Comparison of ENCODE assay signal across 13 mouse cellular contexts in genomic region chr3:53289589-53290219, GRCm38 (mm10).
A peak's percentile ranks its signal among the peaks of the same experiment; 100 is the strongest.
DNase-seq lines count a peak whose midpoint lies in the region; ATAC-seq and TF ChIP-seq lines count a peak whose summit lies in the region.
"Had no signal": no experiment of that assay in that cellular context is flagged by ENCODE, and none has a peak within 500 bp of the region (broad histone marks: within the 10 kb centered on the region; RNA-seq: fewer than 3 reads in every experiment).

No protein-coding gene starts in this region.

- WGBS in hindbrain, embryonic 14.5 days, result 69% methylated on average over 14 of the region's 14 CpGs
- 89% methylated on average over 14 of the region's 14 CpGs for WGBS in hindbrain, embryonic 11.5 days
- WGBS in kidney, postnatal 0 days, result 32% methylated on average over 14 of the region's 14 CpGs
- 31% methylated on average over 14 of the region's 14 CpGs for WGBS in neural tube, embryonic 15.5 days

- H3K27me3 ChIP-seq in hindbrain, embryonic 14.5 days (ENCODE audit: control insufficient read depth, insufficient read depth, low read length), result no peaks in the 10 kb centered on the region
- no peaks in the 10 kb centered on the region for H3K27me3 ChIP-seq in hindbrain, embryonic 11.5 days (ENCODE audit: control insufficient read depth, insufficient read depth, low read length)
- H3K27me3 ChIP-seq in kidney, postnatal 0 days (ENCODE audit: insufficient read depth, low read length), result no peaks in the 10 kb centered on the region
- H3K27me3 ChIP-seq in neural tube, embryonic 15.5 days (replicated peaks), result no peaks in the 10 kb centered on the region
- H3K27me3 ChIP-seq: megakaryocyte, embryonic 14.5 days had no signal

- ATAC-seq in hindbrain, embryonic 14.5 days (ENCODE audit: low FRiP score), result no peak
- ATAC-seq in hindbrain, embryonic 11.5 days (ENCODE audit: low FRiP score), result no peak
- no peak; the same call in 1 of the 2 replicates for ATAC-seq in kidney, postnatal 0 days (replicated peaks; ENCODE audit: low FRiP score, low read depth)
- ATAC-seq in neural tube, embryonic 15.5 days (ENCODE audit: low FRiP score), result peak; percentile 59; the same call in 1 of the 2 replicates
- ATAC-seq in megakaryocyte, adult 5-6 weeks (ENCODE audit: poor library complexity, severe bottlenecking), result no peak
- ATAC-seq: liver, postnatal 0 days had no signal

- TF ChIP-seq CTCF in kidney, postnatal 0 days (IDR thresholded peaks at IDR 0.05; ENCODE audit: low read depth), result no peak

- no peak overlapping the region; the same call in 1 of the 2 replicates for H3K4me2 ChIP-seq in hindbrain, embryonic 14.5 days (replicated peaks)
- H3K4me2 ChIP-seq in hindbrain, embryonic 11.5 days (replicated peaks; ENCODE audit: low read depth, low read length), result no peak overlapping the region
- no peak overlapping the region; the same call in 1 of the 2 replicates for H3K4me2 ChIP-seq in kidney, postnatal 0 days (ENCODE audit: low read length)
- H3K4me2 ChIP-seq in neural tube, embryonic 15.5 days, result peak overlapping the region; percentile 40

- no peaks in the 10 kb centered on the region for H3K9me3 ChIP-seq in hindbrain, embryonic 14.5 days (ENCODE audit: control insufficient read depth, low read length)
- H3K9me3 ChIP-seq in hindbrain, embryonic 11.5 days (ENCODE audit: control insufficient read depth, low read length), result no peaks in the 10 kb centered on the region
- H3K9me3 ChIP-seq in kidney, postnatal 0 days (replicated peaks; ENCODE audit: low read length), result no peaks in the 10 kb centered on the region
- no peaks in the 10 kb centered on the region for H3K9me3 ChIP-seq in neural tube, embryonic 15.5 days (replicated peaks)
- H3K9me3 ChIP-seq: megakaryocyte, embryonic 14.5 days had no signal

- H3K4me1 ChIP-seq in hindbrain, embryonic 14.5 days (replicated peaks; ENCODE audit: control insufficient read depth, insufficient read depth, low read length), result no peaks in the 10 kb centered on the region
- H3K4me1 ChIP-seq in hindbrain, embryonic 11.5 days (replicated peaks; ENCODE audit: control insufficient read depth, insufficient read depth, low read length), result 0 out of 2 replicates have a peak, but pooled peaks cover under 1% of the 10 kb centered on the region
- no peaks in the 10 kb centered on the region for H3K4me1 ChIP-seq in kidney, postnatal 0 days (replicated peaks; ENCODE audit: insufficient read depth, low read length)
- H3K4me1 ChIP-seq in neural tube, embryonic 15.5 days, result peaks cover 16% of the 10 kb centered on the region
- H3K4me1 ChIP-seq: megakaryocyte, embryonic 14.5 days had no signal

- DNase-seq in hindbrain, embryonic 14.5 days (ENCODE audit: low spot score), result no peak
- no peak for DNase-seq in hindbrain, embryonic 11.5 days (ENCODE audit: low spot score)
- DNase-seq in lung, postnatal 36 days, result peak; percentile 3
- DNase-seq in lung, postnatal 25 days (ENCODE audit: low spot score), result no peak
- peak; percentile 78 for DNase-seq in kidney, postnatal 0 days (ENCODE audit: low spot score)
- DNase-seq in heart, postnatal 36 days, result no peak
- DNase-seq: cerebellum, postnatal 14 days; heart, postnatal 4 days; liver, postnatal 0 days had no signal

- H3K27ac ChIP-seq in hindbrain, embryonic 14.5 days, result 0 out of 2 replicates have a peak overlapping the region, but pooled peaks have one; percentile 0
- H3K27ac ChIP-seq in hindbrain, embryonic 11.5 days (ENCODE audit: low read depth, low read length), result no peak overlapping the region
- no peak overlapping the region for H3K27ac ChIP-seq in kidney, postnatal 0 days
- H3K27ac ChIP-seq in neural tube, embryonic 15.5 days (replicated peaks), result no peak overlapping the region

- peak overlapping the region; percentile 25; the same call in 1 of the 2 replicates for H3K9ac ChIP-seq in hindbrain, embryonic 14.5 days
- no peak overlapping the region for H3K9ac ChIP-seq in hindbrain, embryonic 11.5 days (ENCODE audit: low read depth, low read length)
- no peak overlapping the region for H3K9ac ChIP-seq in kidney, postnatal 0 days (ENCODE audit: low read depth, low read length)
- no peak overlapping the region for H3K9ac ChIP-seq in neural tube, embryonic 15.5 days (replicated peaks)
- H3K9ac ChIP-seq: liver, postnatal 0 days had no signal

- no peak overlapping the region for H3K4me3 ChIP-seq in hindbrain, embryonic 14.5 days (replicated peaks; ENCODE audit: low read length)
- H3K4me3 ChIP-seq in hindbrain, embryonic 11.5 days (ENCODE audit: low read depth, low read length), result no peak overlapping the region
- no peak overlapping the region for H3K4me3 ChIP-seq in kidney, postnatal 0 days (replicated peaks; ENCODE audit: low read depth, low read length)
- peak overlapping the region; percentile 5; the same call in 1 of the 2 replicates for H3K4me3 ChIP-seq in neural tube, embryonic 15.5 days (replicated peaks)
- H3K4me3 ChIP-seq: megakaryocyte, embryonic 14.5 days; myocyte had no signal

- intact Hi-C loops in heart, postnatal 36 days (cut with DNase I), result no loop called here

- no peaks in the 10 kb centered on the region for H3K36me3 ChIP-seq in hindbrain, embryonic 14.5 days (replicated peaks; ENCODE audit: control insufficient read depth, insufficient read depth)
- H3K36me3 ChIP-seq in hindbrain, embryonic 11.5 days (ENCODE audit: control insufficient read depth, insufficient read depth, low read length), result no peaks in the 10 kb centered on the region
- H3K36me3 ChIP-seq in kidney, postnatal 0 days (ENCODE audit: insufficient read depth, low read length), result no peaks in the 10 kb centered on the region
- H3K36me3 ChIP-seq in neural tube, embryonic 15.5 days, result no peaks in the 10 kb centered on the region

Comparison
In these comparisons a context has a peak if more than half of its experiments do, and no peak if none do; other contexts are left out.
1. DNase-seq: peak in lung, postnatal 36 days (single experiment) and kidney, postnatal 0 days (single experiment); none in hindbrain, embryonic 14.5 days (single experiment), hindbrain, embryonic 11.5 days (single experiment), lung, postnatal 25 days (single experiment) and heart, postnatal 36 days (0 of 2).